Mouse (Mus musculus) heart, embryonic 13.5 days (tissue): Measurements from ENCODE around the gene Spem1. TPM values are rescaled to one million over a fixed set of nuclear protein-coding genes. Genes with fewer than 3 reads are reported as not detected.

Source experiments
- ATAC-seq: fragments of 200-750 bp; cut with Nextera tagmentation; 2 replicates; pipeline ENCODE4 v1.8.0; 2017; ENCODE audit warnings: moderate TSS enrichment; ENCODE audit not compliant: insufficient number of reproducible peaks, low FRiP score, low TSS enrichment; ENCODE audit errors: extremely low read depth
- H3K27ac ChIP-seq: fragments of 300-500 bp; sonication (generic); replicated peaks from 2 replicates; pipeline ENCODE4 v1.5.1; 2015; ENCODE audit warnings: moderate library complexity, mild to moderate bottlenecking, inconsistent platforms
- H3K27me3 ChIP-seq: fragments of 300-500 bp; sonication (generic); replicated peaks from 2 replicates; pipeline ENCODE4 v1.6.1; 2015; ENCODE audit warnings: mild to moderate bottlenecking, inconsistent platforms
- H3K36me3 ChIP-seq: fragments of 300-500 bp; sonication (generic); 2 replicates; pipeline ENCODE4 v1.6.1; 2015; ENCODE audit warnings: mild to moderate bottlenecking, inconsistent platforms
- H3K4me1 ChIP-seq: fragments of 300-500 bp; sonication (generic); 2 replicates; pipeline ENCODE4 v1.6.1; 2015; ENCODE audit warnings: inconsistent platforms
- H3K4me2 ChIP-seq: fragments of 300-500 bp; sonication (generic); 2 replicates; pipeline ENCODE4 v1.6.1; 2015; ENCODE audit warnings: inconsistent platforms, mild to moderate bottlenecking, moderate library complexity
- H3K4me3 ChIP-seq: fragments of 300-500 bp; sonication (generic); 2 replicates; pipeline ENCODE4 v1.5.1; 2015; ENCODE audit warnings: moderate library complexity, mild to moderate bottlenecking, inconsistent platforms
- H3K9ac ChIP-seq: fragments of 300-500 bp; sonication (generic); 2 replicates; pipeline ENCODE4 v1.6.1; 2015; ENCODE audit warnings: inconsistent platforms, mild to moderate bottlenecking, moderate library complexity
- H3K9me3 ChIP-seq: fragments of 300-500 bp; sonication (generic); 2 replicates; pipeline ENCODE4 v1.6.1; 2016; ENCODE audit warnings: inconsistent platforms
- WGBS: fragments of 180-500 bp; shearing (Covaris S2); methylation state at CpG from one replicate; pipeline ENCODE4 v1.1.7; 2015; ENCODE audit warnings: mixed read lengths; 5-methylcytosine and 5-hydroxymethylcytosine counted together
- polyA plus RNA-seq: library from polyadenylated mRNA; unstranded; fragments of >200 nt; fragmentation: Nextera tagmentation; extraction: Ambion mirVana; gene quantifications from 2 replicates; pipeline ENCODE4 v1.2.1, GENCODE M21; 2015

Gene Spem1
- polyA plus RNA-seq, 1 experiment from 2014 or later: not detected

DNA sequence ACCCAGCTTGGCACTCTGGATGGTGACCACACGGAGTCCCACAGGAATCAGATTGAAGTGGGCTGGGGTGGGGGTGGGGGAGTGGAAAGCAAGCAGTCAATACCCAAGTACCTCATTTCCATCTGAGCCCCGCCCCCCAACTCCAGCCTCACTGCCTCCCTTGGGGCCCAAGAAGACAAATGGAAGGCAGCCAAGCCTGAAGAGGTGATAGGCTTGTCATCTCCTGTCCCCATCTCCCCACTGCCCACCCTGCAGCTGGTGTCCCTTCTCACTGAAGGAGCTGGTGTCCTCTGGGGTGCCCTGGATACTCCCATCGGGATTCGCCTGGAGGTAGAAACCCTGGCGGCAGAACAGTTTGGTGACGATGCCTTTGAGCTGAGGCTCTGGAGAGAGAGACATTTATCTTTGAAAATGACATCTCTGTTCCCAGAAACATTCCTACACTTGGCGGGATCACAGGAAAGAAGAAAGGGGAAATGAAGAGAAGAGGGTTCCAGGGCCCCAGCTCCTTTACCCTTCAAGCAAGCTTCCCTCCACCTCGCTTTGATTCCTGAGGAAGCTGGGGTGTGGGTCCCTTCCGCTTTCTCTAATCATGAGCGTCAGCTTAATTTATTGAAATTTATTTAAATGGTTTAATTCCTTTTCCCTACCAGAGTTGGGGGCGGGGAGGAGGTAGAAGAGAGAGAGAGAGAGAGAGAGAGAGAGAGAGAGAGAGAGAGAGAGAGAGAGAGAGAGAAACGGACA, 22.4 kb downstream of the Spem1 start:
- H3K9me3 ChIP-seq: no peaks in the 10 kb centered on the region
- H3K4me3 ChIP-seq: peak overlapping the region; percentile 67
- peaks cover 67% of the 10 kb centered on the region for H3K4me1 ChIP-seq
- H3K4me2 ChIP-seq: peak overlapping the region; percentile 82
- no peak for ATAC-seq
- H3K9ac ChIP-seq: peak overlapping the region; percentile 87
- H3K27ac ChIP-seq: no peak overlapping the region
- 25% methylated on average over 12 of the region's 12 CpGs for WGBS
- H3K36me3 ChIP-seq: no peaks in the 10 kb centered on the region
- peaks cover 68% of the 10 kb centered on the region for H3K27me3 ChIP-seq

GRCm38 (mm10) chr11:69797924-69798323, 24.1 kb downstream of the Spem1 start:
- Histone ChIP-seq H3K9me3 (no peaks in the 10 kb centered on the region), H3K4me1 (peaks cover 53% of the 10 kb centered on the region), H3K27me3 (peaks cover 62% of the 10 kb centered on the region), H3K4me3 (no peak overlapping the region), H3K27ac (no peak overlapping the region), H3K9ac (no peak overlapping the region), H3K36me3 (no peaks in the 10 kb centered on the region), H3K4me2 (no peak overlapping the region)
- 66% methylated on average over 7 of the region's 7 CpGs for WGBS
- no peak for ATAC-seq

GRCm38 (mm10) chr11:69795983-69796435, 26.0 kb downstream of the Spem1 start:
- peak overlapping the region; percentile 64 for H3K4me3 ChIP-seq
- H3K9ac ChIP-seq: peak overlapping the region; percentile 80
- no peaks in the 10 kb centered on the region for H3K9me3 ChIP-seq
- H3K4me1 ChIP-seq: peaks cover 38% of the 10 kb centered on the region
- ATAC-seq: no peak
- peak overlapping the region; percentile 99 for H3K4me2 ChIP-seq
- peaks cover 45% of the 10 kb centered on the region for H3K27me3 ChIP-seq
- 4% methylated on average over 13 of the region's 13 CpGs for WGBS
- no peak overlapping the region for H3K27ac ChIP-seq
- no peaks in the 10 kb centered on the region for H3K36me3 ChIP-seq

DNA sequence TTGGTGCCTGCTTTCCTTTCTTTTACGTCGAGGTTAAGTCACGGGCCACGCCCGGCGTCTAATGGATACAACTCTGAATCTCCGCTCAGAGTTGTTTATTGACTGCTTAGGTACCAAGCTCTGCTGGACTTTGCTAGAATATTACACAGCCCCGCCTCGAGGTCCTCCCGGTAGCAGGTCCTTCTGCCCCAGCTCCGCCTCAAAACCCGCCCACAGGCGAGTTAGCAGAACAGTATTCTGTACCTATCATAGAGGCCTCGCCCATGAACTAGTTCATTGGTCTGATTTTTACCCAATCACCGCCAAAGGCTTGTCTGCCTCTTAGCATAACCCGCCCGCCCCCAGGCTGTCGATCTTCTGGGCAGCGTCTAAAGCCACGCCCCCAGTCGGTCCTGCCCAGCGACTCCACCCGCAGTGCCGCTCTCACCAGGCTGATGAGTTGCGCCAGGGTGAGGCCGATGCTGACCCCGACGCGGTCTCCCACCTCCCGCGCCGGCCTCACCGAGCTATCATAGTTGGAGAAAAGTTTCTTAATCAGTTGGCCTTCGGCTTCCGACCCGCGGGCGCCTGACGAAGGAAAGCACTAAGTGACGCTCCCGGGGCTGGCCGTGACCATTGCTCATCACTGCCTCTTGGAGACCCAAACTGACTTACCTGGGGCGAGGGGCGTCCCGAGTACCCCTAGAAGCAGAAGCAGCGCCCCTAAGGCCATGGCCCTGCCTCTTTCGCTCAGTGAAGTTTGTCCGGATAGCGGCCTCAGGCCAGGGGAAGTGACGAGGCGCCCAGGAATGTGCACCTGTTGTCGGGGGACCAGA, 26.6 kb downstream of the Spem1 start, which contains the start of gene Chrnb1:
Gene Chrnb1 (minus strand): TSS at position 776 of the 815 bp plus-strand sequence.
- Histone ChIP-seq H3K9ac (peak within 1 kb of the TSS; percentile 80), H3K4me1 (peaks cover 32% of the 10 kb centered on the region), H3K9me3 (no peaks in the 10 kb centered on the region), H3K4me2 (peak within 1 kb of the TSS; percentile 99), H3K27me3 (peaks cover 40% of the 10 kb centered on the region), H3K4me3 (peak within 1 kb of the TSS; percentile 64), H3K36me3 (no peaks in the 10 kb centered on the region), H3K27ac (peak within 1 kb of the TSS; percentile 57)
- WGBS: 1% methylated on average over 52 of the region's 52 CpGs
- ATAC-seq: peak; percentile 97

DNA sequence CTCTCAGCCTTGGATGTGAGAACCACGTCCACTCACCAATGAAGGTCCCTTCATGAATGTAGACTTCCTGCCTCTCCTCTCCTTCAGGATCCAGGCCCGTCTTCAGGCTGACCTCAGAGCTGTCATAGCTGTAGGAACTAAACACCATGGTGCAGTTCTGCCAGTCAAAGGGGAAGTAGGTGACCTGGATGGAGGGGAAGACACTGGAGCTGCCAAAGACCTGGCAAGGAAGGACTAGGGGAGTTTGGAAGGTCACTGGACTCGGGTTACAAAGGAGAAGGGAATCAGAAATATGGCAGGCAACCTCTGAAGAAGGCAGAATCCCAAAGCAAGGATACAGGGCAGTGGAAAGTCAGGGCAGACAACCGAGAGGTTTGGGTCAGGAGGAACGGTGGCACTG, 28.6 kb downstream of the Spem1 start:
- H3K4me1 ChIP-seq: peaks cover 21% of the 10 kb centered on the region
- H3K4me3 ChIP-seq: no peak overlapping the region
- H3K27ac ChIP-seq: no peak overlapping the region
- no peak overlapping the region for H3K9ac ChIP-seq
- no peak for ATAC-seq
- H3K4me2 ChIP-seq: no peak overlapping the region
- H3K36me3 ChIP-seq: no peaks in the 10 kb centered on the region
- H3K9me3 ChIP-seq: no peaks in the 10 kb centered on the region
- WGBS: 61% methylated on average over 5 of the region's 5 CpGs
- peaks cover 28% of the 10 kb centered on the region for H3K27me3 ChIP-seq

GRCm38 (mm10) chr11:69791420-69791819, 30.6 kb downstream of the Spem1 start:
- no peaks in the 10 kb centered on the region for H3K9me3 ChIP-seq
- H3K9ac ChIP-seq: no peak overlapping the region
- no peak overlapping the region for H3K4me3 ChIP-seq
- H3K27me3 ChIP-seq: peaks cover 11% of the 10 kb centered on the region
- no peak for ATAC-seq
- peaks cover 21% of the 10 kb centered on the region for H3K4me1 ChIP-seq
- H3K4me2 ChIP-seq: no peak overlapping the region
- 70% methylated on average over 5 of the region's 5 CpGs for WGBS
- H3K27ac ChIP-seq: no peak overlapping the region
- no peaks in the 10 kb centered on the region for H3K36me3 ChIP-seq

DNA sequence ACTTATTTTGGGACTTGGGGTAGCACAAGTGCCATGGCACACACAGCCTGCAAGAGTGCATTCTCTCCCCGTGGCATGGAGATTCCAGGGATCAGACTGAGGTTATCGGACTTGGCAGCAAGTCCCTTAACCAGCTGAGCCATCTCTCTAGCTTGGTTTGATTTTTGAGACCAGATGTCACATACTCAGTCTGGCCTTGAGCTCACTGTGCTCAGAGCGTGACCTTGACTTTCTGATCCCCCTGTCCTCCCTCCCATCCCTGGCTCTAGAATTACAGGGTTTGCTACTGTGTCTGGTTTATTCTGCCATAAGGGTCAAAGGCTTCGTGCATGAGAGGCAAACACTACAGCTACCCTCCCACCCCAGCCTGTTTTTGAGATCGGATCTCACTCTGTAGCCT, 32.5 kb downstream of the Spem1 start:
- H3K36me3 ChIP-seq: no peaks in the 10 kb centered on the region
- no peak overlapping the region for H3K9ac ChIP-seq
- ATAC-seq: no peak
- no peak overlapping the region for H3K4me2 ChIP-seq
- WGBS: 45% methylated on average over 5 of the region's 5 CpGs
- no peaks in the 10 kb centered on the region for H3K9me3 ChIP-seq
- peaks cover 18% of the 10 kb centered on the region; the same call in 1 of the 2 replicates for H3K4me1 ChIP-seq
- no peak overlapping the region for H3K27ac ChIP-seq
- H3K4me3 ChIP-seq: no peak overlapping the region
- H3K27me3 ChIP-seq: peaks cover 8% of the 10 kb centered on the region; the same call in 1 of the 2 replicates

DNA sequence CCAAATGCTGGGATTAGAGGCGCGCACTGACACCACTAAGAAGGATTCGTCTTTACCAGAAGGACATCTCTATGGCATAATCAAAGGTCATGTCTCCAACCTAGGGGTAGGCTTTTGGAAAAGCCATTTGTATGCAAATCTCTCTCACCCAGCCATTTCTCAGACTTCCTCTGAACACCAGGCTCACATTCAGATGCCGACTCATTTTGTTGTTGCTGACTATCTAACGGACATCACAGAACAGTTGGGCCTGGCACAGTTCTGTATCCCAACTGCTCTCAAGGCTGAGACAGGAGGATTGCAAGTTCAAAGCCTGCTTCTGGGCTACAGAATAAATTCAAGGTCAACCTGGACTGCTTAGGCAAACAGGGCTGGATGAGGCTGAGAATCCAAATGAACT, 34.7 kb downstream of the Spem1 start:
- ATAC-seq: no peak
- Histone ChIP-seq H3K4me3 (no peak overlapping the region), H3K27ac (no peak overlapping the region), H3K4me1 (peaks cover 20% of the 10 kb centered on the region; the same call in 1 of the 2 replicates), H3K9ac (no peak overlapping the region), H3K27me3 (no peaks in the 10 kb centered on the region), H3K4me2 (no peak overlapping the region), H3K36me3 (no peaks in the 10 kb centered on the region), H3K9me3 (no peaks in the 10 kb centered on the region)
- WGBS: 85% methylated on average over 5 of the region's 5 CpGs

DNA sequence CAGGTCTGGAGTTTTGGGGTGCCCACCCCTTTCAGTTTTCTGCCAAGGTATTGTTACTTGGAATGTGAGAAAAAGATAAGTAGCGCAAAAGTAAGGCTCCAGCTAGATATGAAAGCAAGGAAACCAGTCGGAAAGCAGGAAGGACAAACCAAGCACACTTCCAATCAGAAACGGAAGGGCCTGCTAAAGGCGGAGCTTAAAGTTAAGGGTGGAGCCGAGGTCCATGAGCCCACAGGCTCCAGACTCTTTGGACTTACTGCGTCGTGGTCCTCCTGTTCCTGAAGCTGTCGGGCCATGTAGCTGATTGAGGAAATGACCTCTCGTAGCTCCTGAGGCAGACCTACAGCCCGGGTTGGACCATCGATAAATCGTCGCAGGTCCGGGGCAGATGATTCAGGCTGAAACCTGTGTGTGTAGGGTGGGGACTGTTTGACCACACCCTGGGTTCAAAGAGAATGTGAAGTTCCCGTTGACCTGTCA, 37.1 kb downstream of the Spem1 start:
- H3K4me2 ChIP-seq: peak overlapping the region; percentile 58
- 24% methylated on average over 15 of the region's 15 CpGs for WGBS
- H3K27ac ChIP-seq: no peak overlapping the region
- H3K9ac ChIP-seq: peak overlapping the region; percentile 33; the same call in 1 of the 2 replicates
- no peak for ATAC-seq
- H3K9me3 ChIP-seq: no peaks in the 10 kb centered on the region
- 0 out of 2 replicates have a peak, but pooled peaks cover 16% of the 10 kb centered on the region for H3K4me1 ChIP-seq
- H3K4me3 ChIP-seq: peak overlapping the region; percentile 28
- H3K27me3 ChIP-seq: 0 out of 2 replicates have a peak, but pooled peaks cover 6% of the 10 kb centered on the region
- no peaks in the 10 kb centered on the region for H3K36me3 ChIP-seq

DNA sequence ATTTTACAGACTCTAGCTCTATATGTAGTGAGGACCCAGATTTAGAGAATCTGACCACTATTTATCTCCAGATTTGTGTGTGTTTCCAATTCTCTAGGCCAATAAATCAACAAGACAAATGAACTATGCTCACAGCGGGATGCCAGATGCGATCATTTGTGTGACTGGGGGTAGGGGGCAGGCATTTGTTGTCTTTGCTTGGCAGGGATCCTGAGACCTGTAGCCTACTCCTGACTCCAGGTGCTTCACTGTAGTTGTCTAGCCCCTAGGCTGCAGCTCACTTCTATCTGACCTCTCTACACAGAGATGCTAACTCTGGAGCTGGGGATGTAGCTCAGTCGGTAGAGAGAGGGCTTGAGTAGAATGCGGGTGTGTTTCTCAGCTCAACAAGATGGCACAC, 40.2 kb downstream of the Spem1 start:
- Histone ChIP-seq H3K27ac (no peak overlapping the region), H3K9me3 (no peaks in the 10 kb centered on the region), H3K4me1 (peaks cover 32% of the 10 kb centered on the region), H3K27me3 (peaks cover 11% of the 10 kb centered on the region; the same call in 1 of the 2 replicates), H3K36me3 (peaks cover 18% of the 10 kb centered on the region), H3K4me2 (no peak overlapping the region), H3K4me3 (no peak overlapping the region), H3K9ac (no peak overlapping the region)
- 40% methylated on average over 4 of the region's 4 CpGs for WGBS
- ATAC-seq: no peak

DNA sequence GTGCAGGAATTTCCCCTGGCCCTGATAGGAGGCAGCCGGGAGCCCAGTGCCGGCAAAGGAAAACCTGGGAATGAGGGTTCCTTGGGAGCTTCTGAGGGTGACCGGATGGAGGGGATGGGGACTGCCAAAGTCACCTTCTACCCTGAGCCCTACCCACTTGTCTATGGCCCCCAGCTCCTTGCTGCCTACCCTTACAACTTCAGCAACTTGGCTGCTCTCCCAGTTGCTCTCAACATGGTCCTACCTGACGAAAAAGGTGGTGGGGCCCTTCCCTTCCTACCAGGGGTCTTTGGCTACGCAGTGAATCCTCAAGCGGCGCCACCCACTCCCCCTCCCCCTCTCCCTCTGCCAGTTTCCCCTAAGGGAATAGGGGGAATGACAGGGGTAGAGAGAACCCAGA, 43.0 kb downstream of the Spem1 start:
- Histone ChIP-seq H3K9me3 (no peaks in the 10 kb centered on the region), H3K4me3 (no peak overlapping the region), H3K4me1 (peaks cover 37% of the 10 kb centered on the region), H3K9ac (peak overlapping the region; percentile 21; the same call in 1 of the 2 replicates), H3K27ac (no peak overlapping the region), H3K36me3 (peaks cover 35% of the 10 kb centered on the region), H3K27me3 (peaks cover 11% of the 10 kb centered on the region; the same call in 1 of the 2 replicates), H3K4me2 (peak overlapping the region; percentile 20; the same call in 1 of the 2 replicates)
- no peak for ATAC-seq
- WGBS: 39% methylated on average over 7 of the region's 7 CpGs
